Mouse (Mus musculus): ENCODE measurements at regions not wholly inside any gene's neighbourhood (a gene's known extent, or its start where the extent isn't known, plus 50 kb on each side); places are given as distances from the start of the nearest gene placed in this dataset.

DNA sequence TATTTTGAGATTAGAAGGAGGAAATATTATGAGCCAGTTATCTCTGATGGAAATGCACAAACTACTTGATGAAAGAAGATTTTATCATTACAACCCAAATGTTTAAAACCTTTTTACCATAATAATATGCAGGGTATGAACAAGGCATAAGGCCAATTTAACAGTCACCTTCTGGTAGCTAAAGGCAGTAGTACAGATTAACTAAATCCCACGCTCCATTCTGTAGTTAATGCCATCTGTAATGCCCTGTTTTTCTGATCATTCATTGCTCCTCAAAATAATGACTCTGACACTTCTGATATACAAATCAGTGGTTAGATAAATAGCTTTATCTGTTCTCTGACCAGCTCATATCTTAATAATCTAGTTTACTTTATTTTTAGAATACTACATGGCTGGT, 987.8 kb downstream of the Pcdh7 start:
- DNase-seq (ENCODE audit: low read depth, low spot score), result no peak

DNA sequence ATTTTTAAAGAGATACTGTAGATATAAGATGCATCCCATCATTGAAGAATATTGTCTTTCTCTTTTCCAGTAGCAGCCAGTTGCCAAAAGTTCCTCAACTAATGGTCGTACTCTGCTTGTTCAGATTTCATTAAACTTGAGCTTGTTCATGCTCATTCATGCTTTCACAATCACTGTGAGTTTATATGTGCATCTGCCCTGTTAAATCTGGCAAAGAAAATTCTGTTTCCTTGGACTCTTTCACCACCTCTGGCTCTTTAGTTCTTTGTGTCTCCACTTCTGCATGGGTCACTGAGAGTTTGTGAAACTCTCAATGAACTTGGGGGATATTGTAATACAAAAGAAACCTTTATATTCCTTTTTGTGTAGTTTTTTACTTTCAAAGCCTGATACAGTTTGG, 994.6 kb downstream of the Pcdh7 start:
- DNase-seq (ENCODE audit: low read depth, low spot score), result no peak

DNA sequence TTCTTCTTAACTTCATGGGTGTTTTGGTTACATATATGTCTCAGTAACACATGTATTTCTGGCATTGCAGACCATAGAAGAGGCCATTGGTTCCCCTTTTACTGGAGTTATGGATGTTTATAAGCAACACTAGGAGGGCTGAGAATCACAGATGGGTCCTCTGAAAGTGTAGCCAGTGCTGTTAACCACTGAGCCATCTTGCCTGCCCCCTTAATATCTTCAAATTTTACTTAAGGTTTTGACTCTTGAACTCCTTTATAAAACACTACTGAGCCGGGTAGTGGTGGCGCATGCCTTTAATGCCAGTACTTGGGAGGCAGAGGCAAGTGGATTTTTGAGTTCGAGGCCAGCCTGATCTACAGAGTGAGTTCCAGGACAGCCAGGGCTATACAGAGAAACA, 1015.6 kb downstream of the Pcdh7 start:
- no peak for DNase-seq (ENCODE audit: low read depth, low spot score)

DNA sequence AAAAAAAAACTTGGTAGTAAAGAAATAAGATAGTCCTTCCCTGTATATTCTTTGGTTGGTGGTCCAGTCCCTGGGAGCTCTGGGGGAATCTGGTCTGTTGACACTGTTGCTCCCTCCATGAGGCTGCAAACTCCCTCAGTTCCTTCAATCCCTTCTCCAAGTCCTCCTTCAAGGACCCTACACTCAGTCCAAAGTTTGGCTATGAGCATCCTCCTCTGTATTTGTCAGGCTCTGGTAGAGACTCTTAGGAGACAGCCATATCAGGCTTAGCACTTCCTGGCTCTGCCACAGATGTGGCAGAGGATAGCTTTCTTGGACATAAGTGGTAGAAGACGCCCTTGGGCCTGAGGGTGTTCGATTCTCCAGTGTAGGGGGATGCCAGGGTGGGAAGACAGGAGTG, 1016.2 kb downstream of the Pcdh7 start:
- no peak for DNase-seq (ENCODE audit: low read depth, low spot score)

DNA sequence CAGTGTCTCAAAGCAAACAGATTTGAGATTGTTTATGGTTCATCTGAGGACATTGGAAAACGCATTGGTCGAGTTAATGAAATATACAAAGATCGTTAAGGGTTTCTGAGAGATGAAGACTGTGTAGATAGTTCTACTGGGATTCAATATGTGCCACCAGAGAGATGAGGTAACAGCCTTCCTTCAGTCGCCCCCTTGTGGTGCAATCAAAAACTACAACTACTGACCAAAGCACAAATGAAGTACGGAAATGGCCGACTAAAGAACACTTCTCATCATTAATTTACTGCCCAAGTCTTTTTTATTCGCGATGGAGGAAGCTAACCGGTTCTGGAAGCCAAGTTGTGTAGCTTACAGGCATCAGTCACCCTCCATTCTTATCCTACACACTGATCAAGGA, 1018.8 kb downstream of the Pcdh7 start:
- DNase-seq (ENCODE audit: low read depth, low spot score), result peak; percentile 58

DNA sequence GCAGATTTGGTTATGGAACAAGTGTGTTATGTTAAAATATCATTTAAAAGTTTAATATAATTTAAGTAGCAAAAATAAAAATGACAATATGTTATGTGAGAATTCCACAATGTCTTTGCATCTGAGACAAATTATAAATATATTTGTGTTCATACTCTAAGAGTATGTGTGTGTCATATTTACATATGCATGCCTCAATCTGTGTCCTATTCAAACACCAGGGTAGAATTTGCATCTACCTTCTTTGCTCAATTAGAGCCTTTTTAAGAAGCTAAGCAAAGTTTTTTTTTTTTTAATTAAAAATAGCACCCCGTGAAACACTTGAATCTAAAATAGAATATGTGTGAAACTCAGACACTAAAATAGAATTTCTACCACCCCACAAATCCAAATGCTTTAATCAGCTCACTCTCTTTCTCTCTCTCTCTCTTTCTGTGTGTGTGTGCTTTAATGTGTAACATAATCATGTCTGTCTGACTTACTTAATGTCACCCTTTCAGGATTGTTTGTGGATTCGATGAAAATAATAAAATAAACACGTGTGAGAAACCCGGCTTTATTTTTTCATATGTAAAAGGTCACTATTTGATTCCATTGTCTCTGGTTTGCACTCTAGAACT, 1019.6 kb downstream of the Pcdh7 start:
- DNase-seq (ENCODE audit: low read depth, low spot score), result no peak

DNA sequence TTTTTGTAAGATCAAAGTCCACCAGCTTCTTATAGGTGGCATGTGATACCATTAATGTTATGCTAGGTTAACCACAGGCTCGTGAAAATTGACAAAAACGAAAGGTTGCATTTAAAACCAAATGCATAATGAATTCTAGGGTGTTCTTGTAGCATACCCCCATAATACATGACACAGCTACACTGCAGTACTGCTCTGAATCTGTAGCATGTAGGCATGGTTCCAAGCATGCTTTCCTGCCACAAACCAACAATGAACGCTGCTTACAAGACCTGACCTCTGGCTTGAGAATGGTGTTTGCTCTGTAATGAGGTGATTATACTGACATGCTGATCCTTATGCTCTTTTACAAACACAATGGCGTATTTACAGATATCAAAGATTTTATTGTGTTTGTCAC, 1020.3 kb downstream of the Pcdh7 start:
- no peak for DNase-seq (ENCODE audit: low read depth, low spot score)

DNA sequence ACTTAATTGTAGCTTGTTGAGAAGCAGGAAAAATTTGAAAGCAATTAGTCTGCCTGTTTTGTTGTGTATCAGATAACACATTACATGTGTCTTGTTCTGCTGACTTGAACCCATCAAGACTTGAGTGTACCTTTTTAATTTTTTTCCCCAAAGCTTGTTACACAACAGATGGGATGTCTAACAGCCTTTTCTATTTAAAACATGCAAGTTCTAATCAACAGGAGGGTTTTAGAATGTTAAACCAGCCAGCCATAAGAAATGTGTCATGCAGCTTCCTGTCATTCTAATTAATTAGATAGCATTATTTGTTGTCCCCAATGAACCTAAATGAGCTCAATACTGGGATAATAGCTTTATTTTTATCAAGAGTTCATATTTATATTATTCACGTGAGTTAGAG, 1023.0 kb downstream of the Pcdh7 start:
- DNase-seq (ENCODE audit: low read depth, low spot score), result no peak

DNA sequence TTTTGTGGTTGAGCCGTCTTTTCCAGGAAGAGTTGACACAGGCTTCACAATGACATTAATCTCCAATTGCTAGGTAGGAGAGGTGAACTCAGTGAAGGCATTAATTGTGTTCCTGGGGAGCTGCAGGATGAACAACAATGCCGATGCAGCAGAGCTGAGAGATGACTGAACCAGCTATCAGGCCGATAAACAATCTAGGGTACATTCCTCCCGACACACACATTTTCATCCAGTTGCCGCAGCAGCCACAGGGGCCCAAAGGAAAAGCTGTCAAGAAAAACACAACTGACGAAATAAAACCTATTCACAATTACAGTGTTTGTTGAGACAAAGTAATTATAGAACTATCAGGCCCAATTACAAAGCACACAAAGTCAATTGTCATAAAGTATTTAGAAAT, 1029.9 kb downstream of the Pcdh7 start:
- no peak for DNase-seq (ENCODE audit: low read depth, low spot score)

DNA sequence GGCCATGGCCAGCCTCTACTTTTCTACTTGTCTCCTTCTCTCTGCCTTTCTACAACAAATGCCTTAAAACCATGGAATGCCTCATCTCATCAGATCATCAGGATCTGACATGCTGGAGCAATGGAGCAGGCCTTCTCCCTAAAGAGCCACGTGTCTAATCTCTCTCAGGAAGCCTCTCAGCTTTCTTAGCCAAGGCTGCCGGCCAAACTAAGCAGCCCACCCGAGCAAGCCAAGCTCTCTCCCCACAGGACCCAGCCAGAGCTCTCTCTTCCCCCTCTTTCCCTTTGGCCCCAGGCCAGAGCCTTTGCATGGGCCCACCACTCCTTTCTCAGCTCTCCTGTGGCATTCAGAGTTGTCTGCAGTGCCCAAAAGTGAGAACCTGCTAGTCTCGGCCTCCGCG, 1034.0 kb downstream of the Pcdh7 start:
- DNase-seq (ENCODE audit: low read depth, low spot score), result no peak
